Mouse (Mus musculus): ENCODE results near the gene Nudt22. TPM values are rescaled to one million over a fixed set of nuclear protein-coding genes. Genes with fewer than 3 reads are reported as not detected.

Nudt22 gene
- polyA plus RNA-seq, 1 experiment from 2014 or later, result 21.7 TPM

- WGBS, result 4% methylated on average over 31 of the region's 31 CpGs
- no peaks in the 10 kb centered on the region for H3K27me3 ChIP-seq
- peak overlapping the region; percentile 71 for H3K9ac ChIP-seq
- peaks cover 37% of the 10 kb centered on the region for H3K36me3 ChIP-seq
- no peak for ATAC-seq (ENCODE audit: insufficient number of reproducible peaks, low FRiP score, low TSS enrichment, low read depth)
- H3K4me3 ChIP-seq, result peak overlapping the region; percentile 69
- H3K4me2 ChIP-seq, result peak overlapping the region; percentile 90
- H3K4me1 ChIP-seq, result peaks cover 22% of the 10 kb centered on the region
- peak overlapping the region; percentile 98 for H3K27ac ChIP-seq
- no peaks in the 10 kb centered on the region for H3K9me3 ChIP-seq
Measured at GRCm38 (mm10) chr19:6951994-6952711, 43.8 kb downstream of the Nudt22 start.

- peak; percentile 75 for ATAC-seq (ENCODE audit: insufficient number of reproducible peaks, low FRiP score, low TSS enrichment, low read depth)
Measured at GRCm38 (mm10) chr19:6951381-6951968, 44.4 kb downstream of the Nudt22 start.

GRCm38 (mm10) chr19:6950613-6951153 is 45.2 kb downstream of the Nudt22 start:
- WGBS, result under 1% methylated on average over 28 of the region's 28 CpGs
- ATAC-seq (ENCODE audit: insufficient number of reproducible peaks, low FRiP score, low TSS enrichment, low read depth), result 0 out of 2 replicates have a peak, but pooled peaks have one; percentile 11
- H3K27me3 ChIP-seq, result no peaks in the 10 kb centered on the region

More at GRCm38 (mm10) chr19:6951381-6951968, 44.4 kb downstream of the Nudt22 start:
- WGBS, result under 1% methylated on average over 35 of the region's 35 CpGs
- Histone ChIP-seq H3K9me3 (no peaks in the 10 kb centered on the region), H3K27me3 (no peaks in the 10 kb centered on the region), H3K4me1 (peaks cover 22% of the 10 kb centered on the region), H3K4me2 (peak overlapping the region; percentile 90), H3K27ac (peak overlapping the region; percentile 98), H3K9ac (peak overlapping the region; percentile 71), H3K36me3 (peaks cover 36% of the 10 kb centered on the region), H3K4me3 (peak overlapping the region; percentile 69)

GRCm38 (mm10) chr19:6949951-6950350 is 46.0 kb downstream of the Nudt22 start:
- Histone ChIP-seq H3K4me3 (peak overlapping the region; percentile 69), H3K27me3 (no peaks in the 10 kb centered on the region), H3K4me2 (peak overlapping the region; percentile 90), H3K4me1 (peaks cover 22% of the 10 kb centered on the region), H3K27ac (peak overlapping the region; percentile 98; the same call in 1 of the 2 replicates), H3K36me3 (peaks cover 32% of the 10 kb centered on the region), H3K9me3 (no peaks in the 10 kb centered on the region), H3K9ac (no peak overlapping the region)
- no peak for ATAC-seq (ENCODE audit: insufficient number of reproducible peaks, low FRiP score, low TSS enrichment, low read depth)
- 57% methylated on average over 5 of the region's 5 CpGs for WGBS

More at GRCm38 (mm10) chr19:6950613-6951153, 45.2 kb downstream of the Nudt22 start:
- peaks cover 22% of the 10 kb centered on the region for H3K4me1 ChIP-seq
- H3K27ac ChIP-seq, result peak overlapping the region; percentile 98
- peak overlapping the region; percentile 90 for H3K4me2 ChIP-seq
- H3K36me3 ChIP-seq, result peaks cover 35% of the 10 kb centered on the region
- peak overlapping the region; percentile 69 for H3K4me3 ChIP-seq
- no peaks in the 10 kb centered on the region for H3K9me3 ChIP-seq
- H3K9ac ChIP-seq, result peak overlapping the region; percentile 71

- no peak for ATAC-seq (ENCODE audit: insufficient number of reproducible peaks, low FRiP score, low TSS enrichment, low read depth)
- Histone ChIP-seq H3K4me3 (no peak overlapping the region), H3K4me1 (peaks cover 22% of the 10 kb centered on the region), H3K27me3 (no peaks in the 10 kb centered on the region), H3K9ac (no peak overlapping the region), H3K9me3 (no peaks in the 10 kb centered on the region), H3K36me3 (peaks cover 28% of the 10 kb centered on the region), H3K27ac (no peak overlapping the region), H3K4me2 (no peak overlapping the region)
- WGBS, result 86% methylated on average over 5 of the region's 5 CpGs
Measured at GRCm38 (mm10) chr19:6949532-6949931, 46.4 kb downstream of the Nudt22 start.

- Histone ChIP-seq H3K9me3 (no peaks in the 10 kb centered on the region), H3K27me3 (no peaks in the 10 kb centered on the region), H3K4me1 (peaks cover 22% of the 10 kb centered on the region), H3K4me3 (no peak overlapping the region), H3K27ac (peak overlapping the region; percentile 33; the same call in 1 of the 2 replicates), H3K36me3 (peaks cover 20% of the 10 kb centered on the region), H3K9ac (no peak overlapping the region), H3K4me2 (no peak overlapping the region)
- no peak for ATAC-seq (ENCODE audit: insufficient number of reproducible peaks, low FRiP score, low TSS enrichment, low read depth)
- WGBS, result 74% methylated on average over 4 of the region's 4 CpGs
Measured at GRCm38 (mm10) chr19:6948186-6948585, 47.7 kb downstream of the Nudt22 start.

- Histone ChIP-seq H3K4me1 (peaks cover 22% of the 10 kb centered on the region), H3K36me3 (peaks cover 20% of the 10 kb centered on the region; the same call in 1 of the 2 replicates), H3K27ac (no peak overlapping the region), H3K9ac (no peak overlapping the region), H3K4me3 (no peak overlapping the region), H3K27me3 (no peaks in the 10 kb centered on the region), H3K4me2 (no peak overlapping the region), H3K9me3 (no peaks in the 10 kb centered on the region)
- no peak for ATAC-seq (ENCODE audit: insufficient number of reproducible peaks, low FRiP score, low TSS enrichment, low read depth)
- WGBS, result 33% methylated on average over 4 of the region's 4 CpGs
Measured at GRCm38 (mm10) chr19:6947742-6948141, 48.2 kb downstream of the Nudt22 start.

GRCm38 (mm10) chr19:6943709-6944108 is 52.2 kb downstream of the Nudt22 start:
- Histone ChIP-seq H3K27me3 (no peaks in the 10 kb centered on the region), H3K9me3 (no peaks in the 10 kb centered on the region), H3K9ac (no peak overlapping the region), H3K4me3 (no peak overlapping the region), H3K27ac (no peak overlapping the region), H3K36me3 (peaks cover 20% of the 10 kb centered on the region; the same call in 1 of the 2 replicates), H3K4me2 (no peak overlapping the region), H3K4me1 (peaks cover 26% of the 10 kb centered on the region)
- 87% methylated on average over 6 of the region's 6 CpGs for WGBS
- ATAC-seq (ENCODE audit: insufficient number of reproducible peaks, low FRiP score, low TSS enrichment, low read depth), result no peak

Other genes with a start within 250 kb of the Nudt22 start
- 33.5 and 36.1 TPM in 2 replicates for gene Rps6ka4, start 155.5 kb downstream of the Nudt22 start, polyA plus RNA-seq (2015; fragmentation: Nextera tagmentation; extraction: Ambion mirVana)
- 1.2 and 1.7 TPM in 2 replicates for gene Ccdc88b, start 137.9 kb downstream of the Nudt22 start, polyA plus RNA-seq (2015; fragmentation: Nextera tagmentation; extraction: Ambion mirVana)
- 123 and 138 TPM in 2 replicates for gene Trmt112, start 86.4 kb downstream of the Nudt22 start, polyA plus RNA-seq (2015; fragmentation: Nextera tagmentation; extraction: Ambion mirVana)
- gene Prdx5, start 86.0 kb downstream of the Nudt22 start, polyA plus RNA-seq (2015; fragmentation: Nextera tagmentation; extraction: Ambion mirVana), result 349 and 392 TPM in 2 replicates
- gene Esrra, start 74.3 kb downstream of the Nudt22 start, polyA plus RNA-seq (2015; fragmentation: Nextera tagmentation; extraction: Ambion mirVana), result 11.1 and 11.4 TPM in 2 replicates
- gene Catsperz, start 70.7 kb downstream of the Nudt22 start, polyA plus RNA-seq (2015; fragmentation: Nextera tagmentation; extraction: Ambion mirVana), result 6.7 and 7.9 TPM in 2 replicates
- 1.5 and 1.7 TPM in 2 replicates for gene Kcnk4, start 61.6 kb downstream of the Nudt22 start, polyA plus RNA-seq (2015; fragmentation: Nextera tagmentation; extraction: Ambion mirVana)
- gene Bad, start 54.3 kb downstream of the Nudt22 start, polyA plus RNA-seq (2015; fragmentation: Nextera tagmentation; extraction: Ambion mirVana), result 92.3 and 94.7 TPM in 2 replicates
- 35.2 and 38.9 TPM in 2 replicates for gene Gpr137, start 53.6 kb downstream of the Nudt22 start, polyA plus RNA-seq (2015; fragmentation: Nextera tagmentation; extraction: Ambion mirVana)
- gene Ppp1r14b, start 21.1 kb downstream of the Nudt22 start, polyA plus RNA-seq (2015; fragmentation: Nextera tagmentation; extraction: Ambion mirVana), result 168 TPM in 2 replicates
- gene Plcb3, start 19.6 kb downstream of the Nudt22 start, polyA plus RNA-seq (2015; fragmentation: Nextera tagmentation; extraction: Ambion mirVana), result 48.4 and 50.5 TPM in 2 replicates
- gene Fkbp2, start 15.6 kb downstream of the Nudt22 start, polyA plus RNA-seq (2015; fragmentation: Nextera tagmentation; extraction: Ambion mirVana), result 117 and 124 TPM in 2 replicates
- 39.9 and 46.3 TPM in 2 replicates for gene Vegfb, start 8.5 kb downstream of the Nudt22 start, polyA plus RNA-seq (2015; fragmentation: Nextera tagmentation; extraction: Ambion mirVana)
- gene Dnajc4, start 3.5 kb downstream of the Nudt22 start, polyA plus RNA-seq (2015; fragmentation: Nextera tagmentation; extraction: Ambion mirVana), result 23.8 and 30.6 TPM in 2 replicates
- 11.9 and 12.2 TPM in 2 replicates for gene Trpt1, start within 50 bp of the Nudt22 start, polyA plus RNA-seq (2015; fragmentation: Nextera tagmentation; extraction: Ambion mirVana)
- 13.1 TPM in 2 replicates for gene Fermt3, start 23.4 kb upstream of the Nudt22 start, polyA plus RNA-seq (2015; fragmentation: Nextera tagmentation; extraction: Ambion mirVana)
- gene Stip1, start 43.9 kb upstream of the Nudt22 start, polyA plus RNA-seq (2015; fragmentation: Nextera tagmentation; extraction: Ambion mirVana), result 207 and 226 TPM in 2 replicates
- gene Macrod1, start 60.7 kb upstream of the Nudt22 start, polyA plus RNA-seq (2015; fragmentation: Nextera tagmentation; extraction: Ambion mirVana), result 18.2 and 27.2 TPM in 2 replicates
- gene Flrt1, start 109.6 kb upstream of the Nudt22 start, polyA plus RNA-seq (2015; fragmentation: Nextera tagmentation; extraction: Ambion mirVana), result 5.6 and 5.8 TPM in 2 replicates
- gene Otub1, start 210.2 kb upstream of the Nudt22 start, polyA plus RNA-seq (2015; fragmentation: Nextera tagmentation; extraction: Ambion mirVana), result 183 and 197 TPM in 2 replicates
- gene Cox8a, start 221.5 kb upstream of the Nudt22 start, polyA plus RNA-seq (2015; fragmentation: Nextera tagmentation; extraction: Ambion mirVana), result 676 and 682 TPM in 2 replicates
- 43.4 and 45.0 TPM in 2 replicates for gene Naa40, start 245.1 kb upstream of the Nudt22 start, polyA plus RNA-seq (2015; fragmentation: Nextera tagmentation; extraction: Ambion mirVana)

Data from limb, embryonic 15.5 days (tissue).